Mouse (Mus musculus) hindbrain, embryonic 14.5 days (tissue): ENCODE data around the gene Gm16430. TPM values are rescaled to one million over a fixed set of nuclear protein-coding genes. Genes with fewer than 3 reads are reported as not detected.
"Not testable (repeated sequence)": the region's sequence is repeated elsewhere in the genome, so short reads cannot be mapped to it uniquely, and the experiment has no call there.

Experiments used
- ATAC-seq: fragments of 200-750 bp; cut with Nextera tagmentation; 2 replicates; pipeline ENCODE4 v1.8.0; 2017; ENCODE audit warnings: moderate number of reproducible peaks, mild to moderate bottlenecking, moderate TSS enrichment, moderate library complexity; ENCODE audit not compliant: low FRiP score
- DNase-seq: peaks from one replicate; pipeline ENCODE4 v3.0.0-alpha.2; 2015; ENCODE audit warnings: low spot score
- H3K27ac ChIP-seq: fragments of 300-500 bp; sonication (generic); 2 replicates; pipeline ENCODE4 v1.5.1; 2014; ENCODE audit warnings: mild to moderate bottlenecking, moderate library complexity
- H3K27me3 ChIP-seq: fragments of 300-500 bp; sonication (generic); 2 replicates; pipeline ENCODE4 v1.6.1; 2014; ENCODE audit warnings: mild to moderate bottlenecking, low read length, mixed read lengths; ENCODE audit not compliant: control insufficient read depth, insufficient read depth
- H3K36me3 ChIP-seq: fragments of 300-500 bp; sonication (generic); replicated peaks from 2 replicates; pipeline ENCODE4 v1.6.1; 2014; ENCODE audit not compliant: control insufficient read depth, insufficient read depth
- H3K4me1 ChIP-seq: fragments of 300-500 bp; sonication (generic); replicated peaks from 2 replicates; pipeline ENCODE4 v1.6.1; 2014; ENCODE audit warnings: antibody characterized with exemption, low read length, mixed read lengths; ENCODE audit not compliant: control insufficient read depth, insufficient read depth
- H3K4me2 ChIP-seq: fragments of 300-500 bp; sonication (generic); replicated peaks from 2 replicates; pipeline ENCODE4 v1.6.1; 2014; ENCODE audit warnings: mild to moderate bottlenecking, moderate library complexity
- H3K4me3 ChIP-seq: fragments of 300-500 bp; sonication (generic); replicated peaks from 2 replicates; pipeline ENCODE4 v1.5.1; 2014; ENCODE audit warnings: mild to moderate bottlenecking, low read length
- H3K9ac ChIP-seq: fragments of 300-500 bp; sonication (generic); 2 replicates; pipeline ENCODE4 v1.6.1; 2014
- H3K9me3 ChIP-seq: fragments of 300-500 bp; sonication (generic); 2 replicates; pipeline ENCODE4 v1.6.1; 2016; ENCODE audit warnings: low read length; ENCODE audit not compliant: control insufficient read depth
- WGBS: fragments of 180-500 bp; shearing (Covaris S2); extraction: QIAGEN DNeasy Blood & Tissue Kit; methylation state at CpG from one replicate; pipeline ENCODE4 v1.1.7; 2014; 5-methylcytosine and 5-hydroxymethylcytosine counted together
- polyA plus RNA-seq: library from polyadenylated mRNA; unstranded; fragments of >200 nt; fragmentation: Nextera tagmentation; extraction: Ambion mirVana; gene quantifications from 2 replicates; pipeline ENCODE4 v1.2.1, GENCODE M21; 2014

The Gm16430 gene
- not detected in 2 replicates for polyA plus RNA-seq

- WGBS = no CpG with 5 or more reads among the region's 7 CpGs
- DNase-seq, H3K4me2 ChIP-seq, H3K4me1 ChIP-seq, H3K9ac ChIP-seq, ATAC-seq, H3K9me3 ChIP-seq, H3K4me3 ChIP-seq, H3K27me3 ChIP-seq, H3K36me3 ChIP-seq, H3K27ac ChIP-seq: not testable (repeated sequence)
Measured at GRCm38 (mm10) chrX:54621911-54622310, at the start of gene Gm16430. Gene Gm16430, plus strand, starts transcription at chrX:54622211.

Other genes with a start within 250 kb of the Gm16430 start
- gene Gm16405, start 91.0 kb upstream of the Gm16430 start, polyA plus RNA-seq = not detected in 2 replicates